ENCODE assay signal across 14 mouse cellular contexts in the genomic region with DNA sequence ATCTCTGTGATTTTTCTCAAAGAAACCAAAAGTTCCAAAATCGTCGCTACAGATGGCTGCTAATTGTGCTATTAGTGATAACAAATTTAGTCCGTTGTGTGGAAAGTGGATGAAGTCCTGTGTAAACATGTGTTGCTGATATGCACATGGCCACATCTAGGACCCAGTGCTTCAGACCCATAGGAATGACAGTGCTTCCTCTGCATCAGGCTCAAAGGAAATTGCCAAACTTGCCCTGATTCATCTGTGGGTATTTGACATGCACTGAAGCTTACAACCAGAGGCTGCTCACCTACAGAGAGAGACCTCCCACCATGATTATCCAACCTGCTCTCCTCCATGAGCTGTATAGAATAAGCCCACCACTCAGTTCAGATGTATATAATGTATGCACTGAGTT.
"Had no signal": no experiment of that assay in that cellular context is flagged by ENCODE, and none has a peak within 500 bp of the region (broad histone marks: within the 10 kb centered on the region; RNA-seq: fewer than 3 reads in every experiment).

No protein-coding gene starts in this region.

- DNase-seq: gastrocnemius, adult 2 months; gastrocnemius, postnatal 14 days; gastrocnemius, postnatal 36 days; heart, adult 2 months; kidney, adult 11 months; kidney, adult 2 months; kidney, adult 9 months; kidney, postnatal 14 days; kidney, postnatal 36 days; layer of hippocampus, adult 9-11 months; layer of hippocampus, postnatal 36 days; left cerebral cortex, postnatal 4 days had no signal

- ATAC-seq: hindbrain, postnatal 0 days; intestine, embryonic 16.5 days had no signal
